Comparison of ENCODE assay signal across 16 mouse cellular contexts in the genomic region with DNA sequence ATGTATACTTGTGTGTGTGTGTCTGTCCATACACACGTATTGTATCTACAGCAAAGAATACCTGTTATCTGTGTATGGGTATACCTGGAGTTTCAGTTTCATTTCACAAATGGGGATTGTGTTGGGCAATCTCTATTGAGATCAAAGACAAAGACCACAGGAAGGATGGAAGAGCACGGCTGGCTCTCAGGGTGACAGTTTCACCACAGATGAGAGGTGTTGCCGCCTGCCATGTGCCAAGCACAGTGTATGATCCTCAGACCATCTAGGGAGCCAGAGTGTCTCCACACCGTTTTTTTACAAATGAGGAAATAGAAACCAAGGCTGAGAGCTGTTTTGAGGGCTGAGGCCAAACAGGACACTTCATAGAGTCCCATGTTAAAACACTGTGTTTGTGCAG. TPM values are rescaled to one million over a fixed set of nuclear protein-coding genes. Genes with fewer than 3 reads are reported as not detected.
DNase-seq lines count a peak whose midpoint lies in the region; ATAC-seq and TF ChIP-seq lines count a peak whose summit lies in the region.
"Had no signal": no experiment of that assay in that cellular context is flagged by ENCODE, and none has a peak within 500 bp of the region (broad histone marks: within the 10 kb centered on the region; RNA-seq: fewer than 3 reads in every experiment).

No protein-coding gene starts in this region.

- no peaks in the 10 kb centered on the region for H3K9me3 ChIP-seq in liver, postnatal 0 days (ENCODE audit: low read length)
- H3K9me3 ChIP-seq in liver, embryonic 12.5 days (replicated peaks), result no peaks in the 10 kb centered on the region
- H3K9me3 ChIP-seq: embryonic facial prominence, embryonic 10.5 days; hindbrain, embryonic 13.5 days; limb, embryonic 10.5 days had no signal

- no peak overlapping the region for H3K9ac ChIP-seq in liver, postnatal 0 days (replicated peaks)
- no peak overlapping the region for H3K9ac ChIP-seq in liver, embryonic 12.5 days
- H3K9ac ChIP-seq: hindbrain, embryonic 13.5 days had no signal

- H3K4me2 ChIP-seq in liver, postnatal 0 days (ENCODE audit: low read depth, low read length), result no peak overlapping the region
- H3K4me2 ChIP-seq in liver, embryonic 12.5 days, result no peak overlapping the region
- H3K4me2 ChIP-seq: hindbrain, embryonic 13.5 days had no signal

- H3K27me3 ChIP-seq in liver, postnatal 0 days (ENCODE audit: insufficient read depth, low read length), result no peaks in the 10 kb centered on the region
- H3K27me3 ChIP-seq in liver, embryonic 12.5 days (replicated peaks), result no peaks in the 10 kb centered on the region
- H3K27me3 ChIP-seq: hindbrain, embryonic 13.5 days had no signal

- peak overlapping the region; percentile 66 for H3K27ac ChIP-seq in liver, postnatal 0 days (ENCODE audit: low read depth)
- no peak overlapping the region for H3K27ac ChIP-seq in liver, embryonic 12.5 days
- H3K27ac ChIP-seq: embryonic facial prominence, embryonic 10.5 days; hindbrain, embryonic 13.5 days; limb, embryonic 10.5 days had no signal

- ATAC-seq in liver, postnatal 0 days, result peak; percentile 62
- ATAC-seq in liver, embryonic 12.5 days, result no peak
- ATAC-seq: forebrain, embryonic 16.5 days had no signal

- H3K4me1 ChIP-seq in liver, postnatal 0 days (ENCODE audit: insufficient read depth), result peaks cover 3% of the 10 kb centered on the region; the same call in 1 of the 2 replicates
- no peaks in the 10 kb centered on the region for H3K4me1 ChIP-seq in liver, embryonic 12.5 days
- H3K4me1 ChIP-seq: embryonic facial prominence, embryonic 10.5 days; hindbrain, embryonic 13.5 days had no signal

- no peaks in the 10 kb centered on the region for H3K36me3 ChIP-seq in liver, postnatal 0 days (replicated peaks; ENCODE audit: insufficient read depth, low read length)
- no peaks in the 10 kb centered on the region for H3K36me3 ChIP-seq in liver, embryonic 12.5 days
- H3K36me3 ChIP-seq: embryonic facial prominence, embryonic 10.5 days; hindbrain, embryonic 13.5 days; limb, embryonic 10.5 days had no signal

- DNase-seq in liver, postnatal 0 days, result no peak
- peak; percentile 35 for DNase-seq in CD4-positive, CD25-positive, alpha-beta regulatory T cell, adult 2 months (ENCODE audit: low read depth, low spot score)
- DNase-seq in induced T-regulatory cell, adult 2 months (ENCODE audit: low read depth), result peak; percentile 68
- DNase-seq in natural killer cell, adult 2 months (ENCODE audit: low spot score in 2 of 2), result peak; percentile 56 to 74
- no peak for DNase-seq in kidney, postnatal 25 days
- no peak for DNase-seq in spleen, postnatal 10 days (ENCODE audit: low spot score in 2 of 2)
- DNase-seq: adrenal gland, postnatal 36 days; heart, adult 18-20 months; kidney, adult 11 months; kidney, postnatal 4 days had no signal

- H3K4me3 ChIP-seq in liver, postnatal 0 days (ENCODE audit: low read depth, low read length), result no peak overlapping the region
- no peak overlapping the region for H3K4me3 ChIP-seq in liver, embryonic 12.5 days
- H3K4me3 ChIP-seq: embryonic facial prominence, embryonic 10.5 days; erythroblast, embryonic 14.5 days; hindbrain, embryonic 13.5 days; limb, embryonic 10.5 days had no signal

- WGBS in liver, postnatal 0 days (ENCODE audit: insufficient replicate concordance), result 27% methylated on average over 4 of the region's 4 CpGs
- 42% methylated on average over 4 of the region's 4 CpGs for WGBS in liver, embryonic 12.5 days (ENCODE audit: insufficient replicate concordance)

- TF ChIP-seq CTCF in liver, postnatal 0 days (IDR thresholded peaks at IDR 0.05; ENCODE audit: low read depth), result no peak

- no peak for TF ChIP-seq EP300 in liver, postnatal 0 days (IDR thresholded peaks at IDR 0.05; ENCODE audit: low read depth)

RNA-seq across cellular contexts. Expression of gene Atp8b4, which starts 32.7 kb away (rescaled TPM):
- 3.4 and 5.2 TPM in 2 replicates for polyA plus RNA-seq in liver, postnatal 0 days (2015; fragmentation: Nextera tagmentation; extraction: Ambion mirVana)
- 2.2 and 2.5 TPM in 2 replicates for polyA plus RNA-seq in liver, embryonic 12.5 days (2016; fragmentation: Nextera tagmentation; extraction: Ambion mirVana)
- polyA plus RNA-seq: erythroblast, embryonic 14.5 days; forebrain, embryonic 16.5 days had no signal

Comparison
In these comparisons a context has a peak if more than half of its experiments do, and no peak if none do; other contexts are left out.
1. DNase-seq: peak in CD4-positive, CD25-positive, alpha-beta regulatory T cell, adult 2 months (single experiment), induced T-regulatory cell, adult 2 months (single experiment) and natural killer cell, adult 2 months (2 of 2); none in liver, postnatal 0 days (single experiment), kidney, postnatal 25 days (0 of 2) and spleen, postnatal 10 days (0 of 2).